Mouse (Mus musculus): Measurements from ENCODE around the gene Msantd2. TPM values are rescaled to one million over a fixed set of nuclear protein-coding genes. Genes with fewer than 3 reads are reported as not detected.
A peak's percentile ranks its signal among the peaks of the same experiment; 100 is the strongest.

Gene Msantd2
- total and polyA plus RNA-seq, 2 experiments from 2014 or later, result 5.3 to 6.4 TPM

- Histone ChIP-seq H3K9me3 (replicated peaks; ENCODE audit: control insufficient read depth, low read length) (no peaks in the 10 kb centered on the region), H3K36me3 (replicated peaks; ENCODE audit: control insufficient read depth, insufficient read depth, low read length) (no peaks in the 10 kb centered on the region), H3K4me3 (ENCODE audit: low read depth, low read length) (peak overlapping the region; percentile 98), H3K4me2 (ENCODE audit: low read depth, low read length) (peak overlapping the region; percentile 80), H3K27ac (ENCODE audit: low read depth) (peak overlapping the region; percentile 99), H3K27me3 (ENCODE audit: control insufficient read depth, insufficient read depth, low read length) (no peaks in the 10 kb centered on the region), H3K4me1 (ENCODE audit: control insufficient read depth, insufficient read depth) (peaks cover 15% of the 10 kb centered on the region), H3K9ac (replicated peaks; ENCODE audit: low read depth, low read length) (peak overlapping the region; percentile 94)
- TF ChIP-seq CTCF (IDR thresholded peaks at IDR 0.05; ENCODE audit: low read depth) (no peak), EP300 (IDR thresholded peaks at IDR 0.05; ENCODE audit: low read depth) (no peak)
- ATAC-seq (ENCODE audit: insufficient read depth, low read depth) (no peak), DNase-seq (ENCODE audit: low spot score) (no peak)
- 43% methylated on average over 4 of the region's 4 CpGs for WGBS
Measured at GRCm38 (mm10) chr9:37488041-37488440, 1.1 kb upstream of the Msantd2 start.

DNA sequence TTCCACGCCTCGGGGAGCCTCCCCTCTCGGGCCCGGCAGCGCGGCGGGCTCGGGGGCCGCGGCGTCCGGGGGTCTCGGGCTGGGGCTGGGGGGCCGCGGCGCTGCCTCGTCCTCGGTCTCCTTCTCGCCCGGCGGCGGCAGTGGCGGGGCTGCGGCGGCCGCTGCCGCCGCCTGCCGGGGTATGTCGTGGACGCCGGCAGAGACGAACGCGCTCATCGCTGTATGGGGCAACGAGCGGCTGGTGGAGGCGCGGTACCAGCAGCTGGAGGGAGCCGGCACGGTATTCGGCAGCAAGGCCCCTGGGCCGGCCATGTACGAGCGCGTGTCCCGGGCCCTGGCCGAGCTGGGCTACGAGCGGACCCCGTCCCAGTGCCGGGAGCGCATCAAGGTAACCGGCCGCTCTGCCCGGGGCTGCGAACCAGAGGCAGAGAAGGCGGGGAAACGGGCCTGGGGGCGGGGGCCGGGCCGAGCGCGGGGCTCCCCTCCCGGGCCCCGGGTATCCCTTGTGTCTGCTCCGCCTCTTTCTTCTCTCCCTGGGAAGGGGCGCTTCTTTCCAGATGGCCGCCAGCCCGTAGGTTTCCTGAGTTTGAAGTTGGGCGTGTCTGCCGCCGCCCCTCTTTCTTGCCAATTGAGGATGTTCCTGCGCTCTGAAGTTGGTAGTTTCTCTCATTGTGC, 464 bp downstream of the Msantd2 start:
- ATAC-seq (ENCODE audit: insufficient read depth, low read depth) (peak; percentile 50), DNase-seq (ENCODE audit: low spot score) (peak; percentile 61)
- Histone ChIP-seq H3K36me3 (replicated peaks; ENCODE audit: control insufficient read depth, insufficient read depth, low read length) (no peaks in the 10 kb centered on the region), H3K9ac (replicated peaks; ENCODE audit: low read depth, low read length) (peak overlapping the region; percentile 94), H3K9me3 (replicated peaks; ENCODE audit: control insufficient read depth, low read length) (no peaks in the 10 kb centered on the region), H3K4me3 (ENCODE audit: low read depth, low read length) (peak overlapping the region; percentile 98), H3K4me2 (ENCODE audit: low read depth, low read length) (peak overlapping the region; percentile 80), H3K4me1 (ENCODE audit: control insufficient read depth, insufficient read depth) (peaks cover 15% of the 10 kb centered on the region), H3K27ac (ENCODE audit: low read depth) (peak overlapping the region; percentile 99), H3K27me3 (ENCODE audit: control insufficient read depth, insufficient read depth, low read length) (no peaks in the 10 kb centered on the region)
- TF ChIP-seq CTCF (IDR thresholded peaks at IDR 0.05; ENCODE audit: low read depth) (no peak), EP300 (IDR thresholded peaks at IDR 0.05; ENCODE audit: low read depth) (no peak)
- under 1% methylated on average over 62 of the region's 75 CpGs for whole genome bisulfite sequencing

GRCm38 (mm10) chr9:37495761-37496160, 6.6 kb downstream of the Msantd2 start:
- ATAC-seq (ENCODE audit: insufficient read depth, low read depth) (no peak), DNase-seq (ENCODE audit: low spot score) (no peak)
- 0 out of 2 replicates have a peak, but pooled peaks cover 7% of the 10 kb centered on the region for H3K36me3 ChIP-seq (replicated peaks; ENCODE audit: control insufficient read depth, insufficient read depth, low read length)
- H3K27me3 ChIP-seq (ENCODE audit: control insufficient read depth, insufficient read depth, low read length), result no peaks in the 10 kb centered on the region
- H3K4me3 ChIP-seq (ENCODE audit: low read depth, low read length), result no peak overlapping the region
- H3K9me3 ChIP-seq (replicated peaks; ENCODE audit: control insufficient read depth, low read length), result no peaks in the 10 kb centered on the region
- 63% methylated on average over 3 of the region's 3 CpGs for WGBS
- H3K4me1 ChIP-seq (ENCODE audit: control insufficient read depth, insufficient read depth), result peaks cover under 1% of the 10 kb centered on the region; the same call in 1 of the 2 replicates
- H3K27ac ChIP-seq (ENCODE audit: low read depth), result no peak overlapping the region
- H3K4me2 ChIP-seq (ENCODE audit: low read depth, low read length), result no peak overlapping the region
- H3K9ac ChIP-seq (replicated peaks; ENCODE audit: low read depth, low read length), result no peak overlapping the region
- TF ChIP-seq EP300 (IDR thresholded peaks at IDR 0.05; ENCODE audit: low read depth), result no peak
- no peak for TF ChIP-seq CTCF (IDR thresholded peaks at IDR 0.05; ENCODE audit: low read depth)

DNA sequence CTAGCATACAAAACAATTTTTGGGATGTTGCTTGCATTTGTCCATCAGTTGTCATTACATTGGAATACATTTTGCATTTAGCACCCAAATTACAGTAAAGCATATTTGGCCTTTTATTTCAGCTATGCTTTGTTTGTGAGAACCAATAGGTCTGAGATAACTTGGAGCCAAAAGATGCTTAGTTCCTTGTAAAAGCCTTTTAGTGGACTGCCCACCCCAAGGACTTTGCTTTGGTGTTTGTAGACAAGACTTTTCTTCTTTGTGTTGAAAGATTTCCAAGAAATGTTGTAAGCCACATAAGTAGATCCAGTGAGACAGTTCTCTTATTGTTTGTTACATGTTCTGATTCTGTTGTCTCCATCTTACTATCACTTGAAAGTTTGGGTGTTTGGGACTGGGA, 7.2 kb downstream of the Msantd2 start:
- H3K4me1 ChIP-seq (ENCODE audit: control insufficient read depth, insufficient read depth), result no peaks in the 10 kb centered on the region
- H3K9me3 ChIP-seq (replicated peaks; ENCODE audit: control insufficient read depth, low read length), result no peaks in the 10 kb centered on the region
- H3K9ac ChIP-seq (replicated peaks; ENCODE audit: low read depth, low read length), result no peak overlapping the region
- ATAC-seq (ENCODE audit: insufficient read depth, low read depth) (no peak), DNase-seq (ENCODE audit: low spot score) (no peak)
- H3K4me3 ChIP-seq (ENCODE audit: low read depth, low read length), result no peak overlapping the region
- no peak overlapping the region for H3K27ac ChIP-seq (ENCODE audit: low read depth)
- H3K27me3 ChIP-seq (ENCODE audit: control insufficient read depth, insufficient read depth, low read length), result no peaks in the 10 kb centered on the region
- no peak overlapping the region for H3K4me2 ChIP-seq (ENCODE audit: low read depth, low read length)
- TF ChIP-seq CTCF (IDR thresholded peaks at IDR 0.05; ENCODE audit: low read depth) (no peak), EP300 (IDR thresholded peaks at IDR 0.05; ENCODE audit: low read depth) (no peak)
- 0 out of 2 replicates have a peak, but pooled peaks cover 7% of the 10 kb centered on the region for H3K36me3 ChIP-seq (replicated peaks; ENCODE audit: control insufficient read depth, insufficient read depth, low read length)

DNA sequence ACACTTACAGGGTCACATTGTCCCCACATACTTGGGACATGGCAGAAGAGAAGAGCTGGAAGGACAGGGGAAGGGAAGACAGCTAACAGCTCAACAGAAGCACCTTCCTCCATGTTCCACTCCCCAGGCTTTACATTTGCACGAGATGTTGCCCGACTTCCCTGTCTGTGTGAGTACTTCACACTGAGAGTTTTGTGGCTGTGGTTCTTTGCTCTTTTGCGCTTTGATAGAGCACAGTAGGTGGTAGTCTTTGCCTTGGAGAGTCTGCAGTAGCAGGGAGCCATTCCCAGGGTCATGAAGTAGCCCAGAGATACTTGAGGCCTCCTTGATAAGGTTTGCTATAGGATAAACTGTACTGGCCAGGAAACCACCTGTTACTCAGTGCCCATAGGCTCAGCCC, 11.1 kb downstream of the Msantd2 start:
- H3K4me2 ChIP-seq (ENCODE audit: low read depth, low read length), result no peak overlapping the region
- no peak for DNase-seq (ENCODE audit: low spot score)
- no peaks in the 10 kb centered on the region for H3K4me1 ChIP-seq (ENCODE audit: control insufficient read depth, insufficient read depth)
- WGBS, result 70% methylated on average over 3 of the region's 3 CpGs
- no peaks in the 10 kb centered on the region for H3K9me3 ChIP-seq (replicated peaks; ENCODE audit: control insufficient read depth, low read length)
- no peak for ATAC-seq (ENCODE audit: insufficient read depth, low read depth)
- no peak overlapping the region for H3K4me3 ChIP-seq (ENCODE audit: low read depth, low read length)
- no peak for TF ChIP-seq EP300 (IDR thresholded peaks at IDR 0.05; ENCODE audit: low read depth)
- TF ChIP-seq CTCF (IDR thresholded peaks at IDR 0.05; ENCODE audit: low read depth), result no peak
- H3K27me3 ChIP-seq (ENCODE audit: control insufficient read depth, insufficient read depth, low read length), result no peaks in the 10 kb centered on the region
- H3K36me3 ChIP-seq (replicated peaks; ENCODE audit: control insufficient read depth, insufficient read depth, low read length), result 0 out of 2 replicates have a peak, but pooled peaks cover 7% of the 10 kb centered on the region
- H3K27ac ChIP-seq (ENCODE audit: low read depth), result no peak overlapping the region
- no peak overlapping the region for H3K9ac ChIP-seq (replicated peaks; ENCODE audit: low read depth, low read length)

- H3K9me3 ChIP-seq (replicated peaks; ENCODE audit: control insufficient read depth, low read length), result no peaks in the 10 kb centered on the region
- H3K4me1 ChIP-seq (ENCODE audit: control insufficient read depth, insufficient read depth), result no peaks in the 10 kb centered on the region
- no peak overlapping the region for H3K27ac ChIP-seq (ENCODE audit: low read depth)
- H3K4me3 ChIP-seq (ENCODE audit: low read depth, low read length), result no peak overlapping the region
- no peak overlapping the region for H3K4me2 ChIP-seq (ENCODE audit: low read depth, low read length)
- ATAC-seq (ENCODE audit: insufficient read depth, low read depth), result no peak
- TF ChIP-seq EP300 (IDR thresholded peaks at IDR 0.05; ENCODE audit: low read depth) (no peak), CTCF (IDR thresholded peaks at IDR 0.05; ENCODE audit: low read depth) (no peak)
- 0 out of 2 replicates have a peak, but pooled peaks cover 1% of the 10 kb centered on the region for H3K36me3 ChIP-seq (replicated peaks; ENCODE audit: control insufficient read depth, insufficient read depth, low read length)
- H3K9ac ChIP-seq (replicated peaks; ENCODE audit: low read depth, low read length), result no peak overlapping the region
- no peaks in the 10 kb centered on the region for H3K27me3 ChIP-seq (ENCODE audit: control insufficient read depth, insufficient read depth, low read length)
- WGBS, result 94% methylated on average over 1 of the region's 1 CpGs
- no peak for DNase-seq (ENCODE audit: low spot score)
Measured at GRCm38 (mm10) chr9:37501170-37501569, 12.1 kb downstream of the Msantd2 start.
